In the genomic region with DNA sequence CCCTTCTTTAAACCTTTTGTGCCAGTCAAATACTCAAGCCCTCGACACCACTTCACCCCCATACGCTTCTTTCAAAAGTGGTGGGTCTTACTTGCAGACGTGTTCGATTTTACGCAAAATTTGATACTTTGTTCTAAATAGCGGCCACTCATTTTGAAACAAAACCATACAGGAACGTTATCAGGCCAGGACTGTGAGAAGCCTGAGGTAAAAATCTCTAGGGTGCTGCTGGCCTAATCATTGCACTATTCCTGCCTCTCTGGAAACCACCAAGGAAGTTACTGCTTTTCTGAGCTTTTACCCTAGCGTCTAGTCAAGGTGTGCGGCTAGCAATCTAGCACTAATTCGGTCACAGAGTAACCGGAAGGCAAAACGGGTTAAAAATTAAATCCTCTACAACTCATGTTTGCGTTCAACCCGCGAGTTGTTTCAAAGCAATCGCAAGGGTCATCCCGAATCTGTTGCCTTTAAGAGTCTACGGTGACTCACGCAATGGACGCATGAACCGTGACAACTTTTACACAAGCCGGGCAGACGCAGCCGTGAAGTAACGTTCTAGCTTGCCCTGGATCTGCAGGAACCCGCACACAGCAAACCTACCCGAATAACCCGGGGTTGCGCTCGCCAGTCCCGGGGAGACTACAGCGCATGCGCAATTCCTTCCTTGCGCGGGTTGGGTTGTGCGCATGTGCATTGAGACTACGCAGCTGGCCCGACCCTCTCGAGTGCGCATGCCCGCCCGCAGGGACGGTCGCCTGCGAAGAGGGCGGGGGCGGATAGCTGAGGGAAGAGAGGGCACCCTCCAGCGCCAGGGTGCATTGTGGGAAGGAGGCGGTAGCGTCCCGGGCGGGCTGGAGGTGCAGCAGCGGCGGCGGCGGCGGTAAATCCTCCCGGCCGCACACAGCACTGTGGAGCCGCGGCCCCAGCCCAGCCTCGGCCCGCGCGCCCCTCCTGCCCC, we compare ENCODE assay signal across 1 mouse cellular context.
TF ChIP-seq lines count a peak whose summit lies in the region.

A gene (plus strand): TSS at position 821 of the 958 bp plus-strand sequence.

TF ChIP-seq in CH12.LX, 34 proteins besides CTCF, POLR2A, EP300 and RAD21 (continued from another document):
- TF ChIP-seq ELF1 (IDR thresholded peaks at IDR 0.05; ENCODE audit: low read depth, low read length) (peak; percentile 57; the same call in 1 of the 2 replicates), HCFC1 (IDR thresholded peaks at IDR 0.05; ENCODE audit: low read depth, low read length) (peak; percentile 78), MYC (IDR thresholded peaks at IDR 0.05; ENCODE audit: low read depth, low read length) (peak; percentile 70; the same call in 1 of the 2 replicates), POLR2AphosphoS2 (IDR thresholded peaks at IDR 0.05; ENCODE audit: low read depth, low read length) (peak; percentile 81), NELFE (IDR thresholded peaks at IDR 0.05; ENCODE audit: low read depth, low read length) (peak; percentile 92), ZMIZ1 (IDR thresholded peaks at IDR 0.05; ENCODE audit: low read depth, low read length) (peak; percentile 78), SIN3A (IDR thresholded peaks at IDR 0.05; ENCODE audit: low read length) (peak; percentile 82), IRF4 (IDR thresholded peaks at IDR 0.05; ENCODE audit: low read depth, low read length) (peak; percentile 34; the same call in 1 of the 2 replicates), ZNF384 (IDR thresholded peaks at IDR 0.05; ENCODE audit: low read depth, low read length) (no peak), UBTF (IDR thresholded peaks at IDR 0.05; ENCODE audit: low read depth, low read length) (peak; percentile 44; the same call in 1 of the 2 replicates), RCOR1 (conservative IDR thresholded peaks at IDR 0.05; ENCODE audit: low read depth, low read length) (no peak), TCF12 (IDR thresholded peaks at IDR 0.05; ENCODE audit: low read depth, low read length) (peak; percentile 67)
